Mouse (Mus musculus): Measurements from ENCODE around the gene Wt1.

- no peak for TF ChIP-seq CTCF (IDR thresholded peaks at IDR 0.05; ENCODE audit: borderline replicate concordance, insufficient read depth, low read length)
- TF ChIP-seq POLR2A (IDR thresholded peaks at IDR 0.05; ENCODE audit: low read depth, low read length), result no peak
These were observed 15.0 kb downstream of the Wt1 start for GRCm38 (mm10) chr2:105141371-105141770.
